Mouse (Mus musculus) brain, embryonic 14.5 days (tissue): ENCODE measurements at regions not wholly inside any gene's neighbourhood (a gene's known extent, or its start where the extent isn't known, plus 50 kb on each side); places are given as distances from the start of the nearest gene placed in this dataset.

ENCODE experiments used
- CTCF ChIP-seq: fragments of 200-500 bp; IDR thresholded peaks from 2 replicates; pipeline ENCODE4 v1.5.1; 2012; ENCODE audit warnings: inconsistent platforms, mild to moderate bottlenecking, moderate library complexity, borderline replicate concordance; ENCODE audit not compliant: insufficient read depth, insufficient read length; ENCODE audit errors: extremely low read depth
- POLR2A ChIP-seq: fragments of 200-500 bp; IDR thresholded peaks from 2 replicates; pipeline ENCODE4 v1.6.1; 2012; ENCODE audit warnings: mild to moderate bottlenecking, inconsistent platforms, borderline replicate concordance; ENCODE audit not compliant: poor library complexity, insufficient read depth, insufficient read length, severe bottlenecking; ENCODE audit errors: extremely low read depth

GRCm38 (mm10) chrX:12917105-12917504, 154.2 kb upstream of the Usp9x start:
- TF ChIP-seq CTCF = 0 out of 2 replicates have a peak, but pooled peaks have one; percentile 9
- no peak for TF ChIP-seq POLR2A
